Comparison of ENCODE assay signal across 8 mouse cellular contexts in genomic region chr2:94371093-94371492, GRCm38 (mm10). TPM values are rescaled to one million over a fixed set of nuclear protein-coding genes. Genes with fewer than 3 reads are reported as not detected.
DNase-seq lines count a peak whose midpoint lies in the region; ATAC-seq lines count a peak whose summit lies in the region.

No protein-coding gene starts in this region.

- no peaks in the 10 kb centered on the region for H3K27me3 ChIP-seq in forebrain, embryonic 11.5 days (ENCODE audit: control insufficient read depth, insufficient read depth, low read length)
- H3K27me3 ChIP-seq in forebrain, embryonic 13.5 days, result no peaks in the 10 kb centered on the region
- no peaks in the 10 kb centered on the region for H3K27me3 ChIP-seq in midbrain, embryonic 11.5 days (ENCODE audit: control insufficient read depth, insufficient read depth, low read length)
- no peaks in the 10 kb centered on the region for H3K27me3 ChIP-seq in midbrain, embryonic 13.5 days
- no peaks in the 10 kb centered on the region for H3K27me3 ChIP-seq in neural tube, embryonic 15.5 days (replicated peaks)

- H3K4me3 ChIP-seq in forebrain, embryonic 11.5 days (ENCODE audit: low read depth, low read length), result no peak overlapping the region
- no peak overlapping the region for H3K4me3 ChIP-seq in forebrain, embryonic 13.5 days
- no peak overlapping the region for H3K4me3 ChIP-seq in midbrain, embryonic 11.5 days (ENCODE audit: low read depth, low read length)
- H3K4me3 ChIP-seq in midbrain, embryonic 13.5 days (replicated peaks), result no peak overlapping the region
- no peak overlapping the region for H3K4me3 ChIP-seq in neural tube, embryonic 15.5 days (replicated peaks)

- ATAC-seq in forebrain, embryonic 11.5 days (replicated peaks; ENCODE audit: low FRiP score), result no peak
- no peak for ATAC-seq in forebrain, embryonic 13.5 days
- no peak for ATAC-seq in midbrain, embryonic 11.5 days (ENCODE audit: low FRiP score)
- ATAC-seq in midbrain, embryonic 13.5 days, result no peak
- ATAC-seq in neural tube, embryonic 15.5 days (ENCODE audit: low FRiP score), result no peak

- peak; percentile 55 for DNase-seq in forebrain, embryonic 11.5 days (ENCODE audit: low spot score)
- peak; percentile 86 for DNase-seq in midbrain, embryonic 11.5 days (ENCODE audit: low spot score, missing footprints)
- peak; percentile 61 for DNase-seq in R1 (ENCODE audit: low read depth, low spot score)
- DNase-seq in kidney, adult 8-10 months, result peak; percentile 13 to 45
- DNase-seq in naive thymus-derived CD4-positive, alpha-beta T cell, adult 2 months (ENCODE audit: low read depth), result peak; percentile 13

- H3K9ac ChIP-seq in forebrain, embryonic 11.5 days (ENCODE audit: low read length), result no peak overlapping the region
- no peak overlapping the region for H3K9ac ChIP-seq in forebrain, embryonic 13.5 days
- no peak overlapping the region for H3K9ac ChIP-seq in midbrain, embryonic 11.5 days (ENCODE audit: low read length)
- H3K9ac ChIP-seq in midbrain, embryonic 13.5 days (replicated peaks), result no peak overlapping the region
- no peak overlapping the region for H3K9ac ChIP-seq in neural tube, embryonic 15.5 days (replicated peaks)

- no peak overlapping the region for H3K4me2 ChIP-seq in forebrain, embryonic 11.5 days (ENCODE audit: low read depth, low read length, severe bottlenecking)
- H3K4me2 ChIP-seq in forebrain, embryonic 13.5 days, result no peak overlapping the region
- H3K4me2 ChIP-seq in midbrain, embryonic 11.5 days, result no peak overlapping the region
- H3K4me2 ChIP-seq in midbrain, embryonic 13.5 days (replicated peaks), result no peak overlapping the region
- H3K4me2 ChIP-seq in neural tube, embryonic 15.5 days, result no peak overlapping the region

- no peak overlapping the region for H3K27ac ChIP-seq in forebrain, embryonic 11.5 days (ENCODE audit: low read depth, low read length)
- no peak overlapping the region for H3K27ac ChIP-seq in forebrain, embryonic 13.5 days
- H3K27ac ChIP-seq in midbrain, embryonic 11.5 days (ENCODE audit: low read depth, low read length), result no peak overlapping the region
- no peak overlapping the region for H3K27ac ChIP-seq in midbrain, embryonic 13.5 days
- H3K27ac ChIP-seq in neural tube, embryonic 15.5 days (replicated peaks), result no peak overlapping the region

- H3K36me3 ChIP-seq in forebrain, embryonic 11.5 days (ENCODE audit: control insufficient read depth, insufficient read depth, low read length), result peaks cover 3% of the 10 kb centered on the region
- H3K36me3 ChIP-seq in forebrain, embryonic 13.5 days (ENCODE audit: poor library complexity, severe bottlenecking), result peaks cover 79% of the 10 kb centered on the region
- H3K36me3 ChIP-seq in midbrain, embryonic 11.5 days (ENCODE audit: control insufficient read depth, insufficient read depth, low read length), result peaks cover 9% of the 10 kb centered on the region
- peaks cover 83% of the 10 kb centered on the region for H3K36me3 ChIP-seq in midbrain, embryonic 13.5 days
- H3K36me3 ChIP-seq in neural tube, embryonic 15.5 days, result peaks cover 77% of the 10 kb centered on the region

- no peaks in the 10 kb centered on the region for H3K4me1 ChIP-seq in forebrain, embryonic 11.5 days (replicated peaks; ENCODE audit: control insufficient read depth, insufficient read depth, low read length)
- no peaks in the 10 kb centered on the region for H3K4me1 ChIP-seq in forebrain, embryonic 13.5 days
- H3K4me1 ChIP-seq in midbrain, embryonic 11.5 days (ENCODE audit: control insufficient read depth, insufficient read depth, low read length), result no peaks in the 10 kb centered on the region
- no peaks in the 10 kb centered on the region for H3K4me1 ChIP-seq in midbrain, embryonic 13.5 days (replicated peaks)
- H3K4me1 ChIP-seq in neural tube, embryonic 15.5 days, result no peaks in the 10 kb centered on the region

- 81% methylated on average over 6 of the region's 6 CpGs for WGBS in forebrain, embryonic 11.5 days
- 89% methylated on average over 6 of the region's 6 CpGs for WGBS in forebrain, embryonic 13.5 days
- 92% methylated on average over 6 of the region's 6 CpGs for WGBS in midbrain, embryonic 11.5 days
- 79% methylated on average over 6 of the region's 6 CpGs for WGBS in midbrain, embryonic 13.5 days
- WGBS in neural tube, embryonic 15.5 days, result 88% methylated on average over 6 of the region's 6 CpGs

- no peaks in the 10 kb centered on the region for H3K9me3 ChIP-seq in forebrain, embryonic 11.5 days (ENCODE audit: control insufficient read depth, low read length)
- no peaks in the 10 kb centered on the region for H3K9me3 ChIP-seq in forebrain, embryonic 13.5 days (replicated peaks)
- no peaks in the 10 kb centered on the region for H3K9me3 ChIP-seq in midbrain, embryonic 11.5 days (ENCODE audit: control insufficient read depth, low read length)
- H3K9me3 ChIP-seq in midbrain, embryonic 13.5 days, result no peaks in the 10 kb centered on the region
- no peaks in the 10 kb centered on the region for H3K9me3 ChIP-seq in neural tube, embryonic 15.5 days (replicated peaks)

RNA-seq across cellular contexts. Expression of gene Ttc17, which starts 35.4 kb away (rescaled TPM):
- polyA plus RNA-seq in forebrain, embryonic 11.5 days (2014; fragmentation: Nextera tagmentation; extraction: Ambion mirVana), result 15.1 and 15.4 TPM in 2 replicates
- 17.0 and 17.9 TPM in 2 replicates for polyA plus RNA-seq in forebrain, embryonic 13.5 days (2015; fragmentation: Nextera tagmentation; extraction: Ambion mirVana)
- 12.5 and 15.3 TPM in 2 replicates for polyA plus RNA-seq in midbrain, embryonic 11.5 days (2014; fragmentation: Nextera tagmentation; extraction: Ambion mirVana)
- polyA plus RNA-seq in midbrain, embryonic 13.5 days (2015; fragmentation: Nextera tagmentation; extraction: Ambion mirVana), result 21.7 and 22.7 TPM in 2 replicates
- polyA plus RNA-seq in neural tube, embryonic 15.5 days (2015; fragmentation: Nextera tagmentation; extraction: Ambion mirVana), result 23.8 and 24.6 TPM in 2 replicates

Comparison
In these comparisons a context has a peak if more than half of its experiments do, and no peak if none do; other contexts are left out.
1. DNase-seq: peak in every context shown above with its lines; median percentile 86 in midbrain, embryonic 11.5 days; 61 in R1; 55 in forebrain, embryonic 11.5 days; 29 in kidney, adult 8-10 months; 13 in naive thymus-derived CD4-positive, alpha-beta T cell, adult 2 months.